Mouse (Mus musculus): ENCODE measurements around the gene Gm20521. TPM values are rescaled to one million over a fixed set of nuclear protein-coding genes. Genes with fewer than 3 reads are reported as not detected.

The Gm20521 gene
- 14.1 and 17.9 TPM in 2 replicates for polyA plus RNA-seq (2012; rRNA removed)

DNA sequence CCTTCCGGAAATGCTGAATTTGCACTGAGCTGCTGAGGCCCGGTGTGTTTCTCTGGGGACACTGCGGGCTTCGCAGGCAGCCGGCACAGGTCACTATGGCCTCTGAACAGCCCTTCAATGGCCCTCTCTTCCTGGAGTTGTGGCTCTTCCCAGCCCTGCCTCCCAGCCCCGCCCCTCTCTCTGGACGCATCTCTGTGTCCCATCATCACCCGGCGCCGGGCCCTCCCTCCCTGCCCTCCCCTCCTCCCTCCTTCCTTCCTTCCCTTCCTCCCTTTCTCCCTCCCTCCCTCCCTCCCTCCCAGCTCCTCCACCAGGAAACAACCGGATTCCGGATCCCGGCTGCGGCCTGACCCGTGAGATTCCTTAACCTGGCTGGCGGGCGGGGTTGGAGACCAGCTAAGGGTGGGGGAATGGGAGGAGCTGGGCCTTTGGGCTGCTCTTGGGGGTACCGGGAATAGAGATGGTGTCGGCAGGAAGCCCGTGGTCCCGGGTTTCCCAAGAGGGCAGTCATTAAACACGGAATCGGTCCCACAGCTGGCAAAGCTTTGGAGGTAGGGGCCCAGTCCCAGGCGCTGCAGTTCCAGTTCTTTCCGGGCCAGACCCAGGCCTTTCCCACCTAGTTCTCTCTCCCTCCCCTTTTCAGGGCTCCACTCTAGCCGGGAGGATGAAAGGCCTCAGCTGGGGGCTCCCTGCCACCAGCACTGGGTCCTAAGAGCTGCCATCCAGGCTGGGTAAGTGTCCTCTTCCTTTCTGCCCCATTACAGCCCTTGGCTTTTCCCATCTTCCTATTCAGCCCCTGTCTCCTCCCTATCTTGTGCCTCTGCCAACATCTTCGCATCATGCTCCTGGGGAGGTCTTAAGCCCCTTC, at the start of gene Gm20521, which contains the start of gene Bcl2l2:
TSS of gene Gm20521 (plus strand) at position 288 of the 868 bp plus-strand sequence.
TSS of gene Bcl2l2 (plus strand) at position 224 of the 868 bp plus-strand sequence.

DNA sequence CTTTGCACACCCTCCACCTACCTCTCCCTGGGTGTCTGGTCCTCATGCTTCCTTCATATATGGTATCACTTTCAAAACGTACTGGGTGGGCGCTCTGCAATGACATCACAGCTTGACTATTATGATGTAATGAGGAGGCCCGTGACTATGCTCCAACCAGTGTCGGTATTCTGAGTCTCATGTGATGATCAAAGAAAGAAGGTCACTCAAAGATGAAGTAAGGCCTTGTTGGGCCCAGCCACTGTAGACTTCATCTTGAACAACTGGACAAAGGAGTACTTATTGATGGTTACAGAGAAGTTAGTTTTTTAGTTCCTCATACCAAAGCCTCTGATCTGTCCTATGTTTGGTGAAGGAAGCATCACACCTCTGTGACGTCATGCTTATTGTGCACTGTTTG, 12.4 kb upstream of the Gm20521 start, which contains the start of gene Homez:
TSS of gene Homez (minus strand) at position 101 of the 400 bp plus-strand sequence.

DNA sequence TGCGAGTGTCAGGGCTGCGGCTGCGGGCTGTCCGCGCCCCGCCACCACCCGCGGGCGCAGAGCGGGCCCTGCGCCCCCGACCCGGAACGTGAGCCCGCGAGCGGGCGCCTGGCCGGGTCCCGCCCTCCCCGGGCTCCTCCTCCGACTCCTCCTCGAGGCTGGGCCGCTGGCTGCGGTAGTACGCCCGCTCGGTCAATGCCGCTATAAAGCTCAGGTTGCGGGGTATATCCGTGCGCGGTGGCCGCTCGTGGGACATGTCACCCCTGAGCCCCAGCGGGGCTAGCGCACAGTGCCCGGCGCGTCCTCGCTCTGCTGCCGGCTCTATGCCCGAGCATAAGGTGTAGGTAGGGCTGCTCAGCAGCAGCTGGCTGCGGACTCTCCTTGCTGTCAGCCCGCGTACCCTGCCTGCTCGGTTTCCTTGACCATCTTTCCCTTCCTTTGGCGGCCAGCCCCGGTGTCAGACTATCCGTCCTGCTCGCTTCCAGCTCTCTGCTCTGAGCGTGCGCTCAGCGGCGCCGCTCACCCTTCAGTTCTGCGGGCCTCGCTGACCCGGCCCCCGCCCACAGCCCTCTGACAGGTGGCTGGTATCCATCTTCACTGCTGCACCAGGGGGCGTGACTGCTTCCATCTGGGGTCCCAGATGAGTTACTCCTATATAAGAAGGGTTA, 6.1 kb upstream of the Gm20521 start, which contains the start of gene Ppp1r3e:
TSS of gene Ppp1r3e (minus strand) at position 503 of the 668 bp plus-strand sequence.

DNA sequence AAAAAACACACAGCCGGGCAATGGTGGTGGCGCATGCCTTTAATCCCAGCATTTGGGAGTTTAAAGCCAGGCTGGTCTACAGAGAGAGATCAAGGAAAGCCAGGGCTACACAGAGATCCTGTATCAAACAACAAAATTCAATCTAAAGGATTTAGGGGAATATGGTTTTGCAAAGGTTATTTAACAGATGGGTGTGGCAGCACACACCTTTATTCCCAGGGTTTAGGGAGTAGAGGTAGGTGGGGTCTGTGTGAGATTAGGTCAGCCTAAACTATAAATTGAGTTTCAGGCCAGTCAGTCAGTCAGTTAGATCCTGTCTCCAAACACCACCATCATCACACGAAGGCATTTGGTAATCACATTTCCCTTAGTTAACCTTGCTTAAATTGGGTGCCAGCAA, 9.0 kb downstream of the Gm20521 start, which contains the start of gene Pabpn1:
TSS of gene Pabpn1 (plus strand) at position 301 of the 400 bp plus-strand sequence.

DNA sequence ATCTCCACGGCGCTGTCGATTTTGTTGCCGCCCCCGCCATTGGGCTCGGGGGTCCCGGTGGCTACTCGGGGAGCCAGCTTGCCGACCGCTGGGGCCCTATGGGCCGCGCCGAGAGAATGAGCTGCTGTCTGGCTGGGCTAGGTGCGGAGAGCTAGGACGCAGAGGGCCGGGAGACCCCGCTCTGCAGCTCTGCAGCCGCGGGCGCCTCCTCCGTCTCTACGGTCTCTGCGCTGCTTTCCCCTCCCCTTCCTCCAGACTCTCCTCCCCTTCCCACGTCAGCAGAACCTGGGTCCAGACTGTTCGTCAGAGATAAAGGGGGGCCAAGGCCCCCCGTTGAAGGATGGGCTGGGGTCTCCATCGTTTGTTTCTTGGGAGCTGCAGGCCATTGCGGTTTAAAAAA, 29.6 kb downstream of the Gm20521 start, which contains the start of gene Slc22a17:
TSS of gene Slc22a17 (minus strand) at position 247 of the 400 bp plus-strand sequence.

DNA sequence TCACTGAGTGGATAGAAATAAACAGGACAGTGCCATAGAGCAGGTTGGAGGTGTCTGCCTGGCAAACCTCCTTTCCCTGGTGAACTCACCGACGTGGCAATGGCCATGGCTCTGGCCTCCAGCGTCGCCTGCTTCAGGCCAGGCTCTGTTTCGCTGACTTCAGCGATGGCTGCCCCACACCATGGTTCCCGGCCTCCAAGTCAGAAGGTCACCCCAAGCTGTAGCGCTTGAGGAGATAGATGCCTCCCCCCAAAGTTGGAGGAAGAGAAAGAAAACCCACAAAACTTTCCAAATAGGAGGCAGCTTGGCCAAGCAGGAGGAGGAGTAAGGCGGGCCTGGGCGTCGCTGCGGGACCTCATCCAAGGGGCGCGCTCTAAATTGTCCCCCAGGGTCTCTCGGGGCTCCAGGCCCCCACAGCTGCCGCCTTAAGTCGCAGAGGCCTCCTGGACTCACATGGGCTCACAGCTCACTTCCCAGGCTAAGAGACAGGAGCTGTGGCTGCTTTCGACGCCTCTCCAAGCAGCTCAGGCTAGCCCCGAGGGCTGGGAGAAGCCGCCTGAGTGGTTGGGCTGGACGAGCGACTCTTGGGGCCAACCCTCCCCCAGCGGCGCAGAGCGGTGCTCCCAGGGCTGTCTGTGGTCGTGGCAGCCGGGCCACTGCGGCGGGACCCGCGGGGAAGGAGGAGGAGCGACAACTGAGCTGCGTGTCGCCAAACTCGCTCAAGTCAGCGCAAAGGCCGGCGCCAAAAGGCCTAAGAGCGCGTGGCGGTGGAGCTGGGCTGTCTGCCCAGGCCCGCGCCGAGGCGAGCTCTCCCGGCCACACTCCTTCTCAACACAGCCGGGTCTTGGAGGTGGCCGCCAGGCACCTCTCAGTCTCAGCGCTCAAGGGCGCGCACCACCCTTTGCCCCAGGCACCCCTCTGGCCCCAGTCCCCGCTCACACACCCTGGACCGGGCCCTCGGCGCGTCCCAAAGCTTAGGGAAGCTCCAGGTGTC, 42.4 kb downstream of the Gm20521 start, which contains the start of gene Efs:
TSS of gene Efs (minus strand) at position 778 of the 994 bp plus-strand sequence.

DNA sequence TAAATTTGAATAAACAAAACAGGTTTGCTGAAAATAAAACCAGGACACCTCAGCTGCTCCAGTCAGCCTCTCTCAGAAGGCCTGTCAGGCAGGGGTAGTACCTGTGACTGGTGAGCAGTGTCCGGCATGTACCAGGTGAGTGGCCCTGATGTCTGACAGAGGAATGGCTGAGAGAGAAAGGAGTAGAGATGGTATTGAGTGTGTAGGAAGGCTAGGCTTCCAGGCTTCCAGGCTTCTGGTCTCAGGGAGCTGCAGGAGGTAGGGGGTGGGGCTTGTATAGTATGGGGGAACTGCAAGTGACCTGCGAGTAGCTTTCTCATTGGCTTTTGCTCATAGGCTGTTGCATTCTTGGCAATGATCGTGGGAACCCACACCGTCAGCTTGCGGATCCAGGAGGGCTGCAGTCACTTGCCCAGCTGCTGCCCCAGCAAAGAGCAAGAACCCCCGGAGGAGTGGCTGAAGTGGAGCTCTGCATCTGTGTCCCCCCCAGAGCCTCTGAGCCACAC, 49.5 kb downstream of the Gm20521 start, which contains the start of gene Il25:
TSS of gene Il25 (plus strand) at position 51 of the 506 bp plus-strand sequence.

DNA sequence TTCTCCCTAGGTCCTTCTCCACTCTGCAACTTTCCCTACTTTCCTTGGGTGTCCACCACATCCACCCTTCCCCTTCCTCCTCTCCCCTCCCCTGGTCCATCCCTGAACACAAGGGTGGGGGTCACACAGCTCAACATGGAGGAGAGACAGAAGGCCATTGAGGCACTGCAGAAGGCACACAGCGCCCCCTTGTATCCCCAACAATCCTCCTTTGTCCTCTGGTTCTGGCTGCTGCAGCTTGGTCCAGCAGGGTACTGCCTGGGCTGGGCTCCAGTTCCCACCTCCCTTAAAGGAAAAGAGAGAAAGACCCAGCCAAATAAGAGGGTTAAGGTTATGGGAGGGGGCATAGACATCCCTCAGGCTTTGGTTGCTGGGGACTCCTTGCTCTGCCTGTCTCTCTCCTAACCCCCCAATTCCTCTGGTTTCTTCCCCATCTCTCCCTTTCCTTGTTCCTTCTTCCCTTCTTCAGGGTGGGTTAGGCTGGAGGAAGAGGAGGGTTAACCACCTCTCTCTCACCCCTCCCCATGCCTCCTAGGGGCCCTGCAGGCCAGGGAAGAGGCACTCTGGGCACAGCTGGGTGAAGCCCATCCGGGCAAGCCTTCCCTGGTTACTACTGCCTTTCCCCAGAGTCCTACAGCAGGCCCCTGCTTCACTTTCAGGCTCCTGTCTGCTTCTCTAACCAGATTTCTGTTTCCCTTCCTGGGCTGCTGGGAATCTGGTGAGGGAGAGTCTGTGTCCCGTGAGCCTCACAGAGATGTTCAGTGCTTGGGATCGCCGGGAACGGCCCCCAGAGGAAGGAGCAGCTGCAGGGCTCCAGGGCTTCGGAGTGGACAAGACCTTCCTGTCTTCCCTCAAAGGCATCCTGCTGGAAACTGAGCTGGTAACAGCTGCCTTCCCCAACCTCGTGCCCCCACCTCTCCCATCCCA, 52.9 kb downstream of the Gm20521 start, which contains the start of gene Cmtm5:
TSS of gene Cmtm5 (plus strand) at position 358 of the 927 bp plus-strand sequence.

Other genes with a start within 250 kb of the Gm20521 start
- not detected in 2 replicates for gene Gm17606, start 242.5 kb upstream of the Gm20521 start, polyA plus RNA-seq (2012; rRNA removed)
- 16.8 and 16.9 TPM in 2 replicates for gene Cdh24, start 242.1 kb upstream of the Gm20521 start, polyA plus RNA-seq (2012; rRNA removed)
- 72.7 and 96.5 TPM in 2 replicates for gene 1700123O20Rik, start 197.2 kb upstream of the Gm20521 start, polyA plus RNA-seq (2012; rRNA removed)
- gene Acin1, start 196.5 kb upstream of the Gm20521 start, polyA plus RNA-seq (2012; rRNA removed) = 165 and 172 TPM in 2 replicates
- 0.26 and 0.71 TPM in 2 replicates for gene Gm29776, start 184.6 kb upstream of the Gm20521 start, polyA plus RNA-seq (2012; rRNA removed)
- 2.2 and 2.5 TPM in 2 replicates for gene Cebpe, start 171.3 kb upstream of the Gm20521 start, polyA plus RNA-seq (2012; rRNA removed)
- 70.9 and 104 TPM in 2 replicates for gene Slc7a8, start 101.5 kb upstream of the Gm20521 start, polyA plus RNA-seq (2012; rRNA removed)
- 0.19 and 0.30 TPM in 2 replicates for gene Rnf212b, start 69.3 kb upstream of the Gm20521 start, polyA plus RNA-seq (2012; rRNA removed)
- gene Homez, start 12.5 kb upstream of the Gm20521 start, polyA plus RNA-seq (2012; rRNA removed) = 6.3 and 8.0 TPM in 2 replicates
- 34.3 and 54.4 TPM in 2 replicates for gene Ppp1r3e, start 5.9 kb upstream of the Gm20521 start, polyA plus RNA-seq (2012; rRNA removed)
- 48.5 and 61.4 TPM in 2 replicates for gene Bcl2l2, start 64 bp upstream of the Gm20521 start, polyA plus RNA-seq (2012; rRNA removed)
- 120 and 167 TPM in 2 replicates for gene Pabpn1, start 9.1 kb downstream of the Gm20521 start, polyA plus RNA-seq (2012; rRNA removed)
- gene Slc22a17, start 29.7 kb downstream of the Gm20521 start, polyA plus RNA-seq (2012; rRNA removed) = 262 and 375 TPM in 2 replicates
- 66.5 and 92.1 TPM in 2 replicates for gene Efs, start 42.7 kb downstream of the Gm20521 start, polyA plus RNA-seq (2012; rRNA removed)
- 0.97 and 1.7 TPM in 2 replicates for gene Il25, start 49.3 kb downstream of the Gm20521 start, polyA plus RNA-seq (2012; rRNA removed)
- gene Cmtm5, start 52.8 kb downstream of the Gm20521 start, polyA plus RNA-seq (2012; rRNA removed) = 2.8 and 5.0 TPM in 2 replicates
- 0.36 and 0.39 TPM in 2 replicates for gene Myh6, start 83.5 kb downstream of the Gm20521 start, polyA plus RNA-seq (2012; rRNA removed)
- not detected in 2 replicates for gene Gm17428, start 93.5 kb downstream of the Gm20521 start, polyA plus RNA-seq (2012; rRNA removed)
- gene Myh7, start 111.2 kb downstream of the Gm20521 start, polyA plus RNA-seq (2012; rRNA removed) = 0.63 and 0.85 TPM in 2 replicates
- gene Ngdn, start 132.0 kb downstream of the Gm20521 start, polyA plus RNA-seq (2012; rRNA removed) = 8.5 and 10.3 TPM in 2 replicates
- gene Zfhx2, start 208.9 kb downstream of the Gm20521 start, polyA plus RNA-seq (2012; rRNA removed) = 1.3 and 1.5 TPM in 2 replicates
- gene Thtpa, start 211.3 kb downstream of the Gm20521 start, polyA plus RNA-seq (2012; rRNA removed) = 5.6 and 7.9 TPM in 2 replicates
- gene Ap1g2, start 223.2 kb downstream of the Gm20521 start, polyA plus RNA-seq (2012; rRNA removed) = 36.3 and 37.4 TPM in 2 replicates
- gene Jph4, start 233.5 kb downstream of the Gm20521 start, polyA plus RNA-seq (2012; rRNA removed) = 14.2 and 24.0 TPM in 2 replicates